Comparison of ENCODE assay signal across 8 mouse cellular contexts in the genomic region with DNA sequence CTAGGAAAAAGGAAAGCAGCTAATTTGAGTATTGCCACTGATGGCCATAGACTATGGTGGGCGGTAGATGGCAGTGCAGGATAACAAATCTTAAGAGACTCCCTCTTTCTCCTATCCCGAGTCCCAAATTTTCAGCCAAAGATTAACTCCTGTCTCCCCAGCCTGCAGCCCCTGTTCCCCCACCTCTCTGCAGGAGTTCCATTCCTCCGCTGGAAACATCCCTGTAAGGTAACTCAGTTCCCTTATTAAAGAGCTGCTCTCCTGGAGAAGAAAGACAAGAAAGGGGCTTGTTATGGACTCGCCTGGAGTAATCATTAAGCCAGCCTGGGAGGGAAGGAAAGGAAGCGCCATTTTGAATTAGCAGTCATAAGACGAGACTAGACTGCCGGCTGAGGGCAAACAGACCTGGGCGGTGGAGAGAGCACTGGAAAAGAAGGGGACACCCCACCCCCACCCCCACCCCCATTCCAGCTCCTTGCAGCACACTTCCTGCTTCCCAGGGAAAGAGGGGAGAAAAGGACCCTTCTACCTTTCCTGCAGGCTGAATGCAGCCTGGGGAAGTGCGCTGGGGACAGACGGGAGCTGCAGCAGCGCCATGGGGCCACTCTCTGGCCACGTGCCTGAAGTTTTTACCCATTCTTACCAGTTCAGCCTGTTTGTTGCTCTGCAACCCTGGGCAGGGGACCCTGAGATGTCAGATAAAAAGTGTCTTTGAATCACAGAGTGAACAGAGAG. TPM values are rescaled to one million over a fixed set of nuclear protein-coding genes. Genes with fewer than 3 reads are reported as not detected.
A peak's percentile ranks its signal among the peaks of the same experiment; 100 is the strongest.
DNase-seq lines count a peak whose midpoint lies in the region; ATAC-seq lines count a peak whose summit lies in the region.

No protein-coding gene starts in this region.

- ATAC-seq in inflammation-experienced regulatory T-cells, adult 6 months: peak; percentile 56
- peak; percentile 24; the same call in 1 of the 2 replicates for ATAC-seq in megakaryocyte, adult 5-6 weeks (ENCODE audit: poor library complexity, severe bottlenecking)
- ATAC-seq in activated CD4-positive, CD25-positive, alpha-beta regulatory T cell, adult 4 months: no peak

- peak; percentile 67 for DNase-seq in adrenal gland, adult 8-10 months
- peak; percentile 90 for DNase-seq in embryo, embryonic 10 days (ENCODE audit: low spot score)
- DNase-seq in gastrocnemius, postnatal 25 days: peak; percentile 65
- peak; percentile 63 to 77 for DNase-seq in left cerebral cortex, adult 8-10 months (ENCODE audit: low spot score in 2 of 2)
- DNase-seq in right cerebral cortex, postnatal 10 days (ENCODE audit: low spot score in 2 of 2): peak; percentile 90 to 91

RNA-seq across cellular contexts. Expression of a gene that starts 10.2 kb away (rescaled TPM):
- 10 to 100 TPM; 14.3 to 31.6 (median 23.8) TPM for total RNA-seq in adrenal gland, adult 8-10 months (2022)
- 1 to 10 TPM; 7.2 to 7.7 TPM for total RNA-seq in gastrocnemius, postnatal 25 days (2021)
- 1 to 10 TPM in 2 of 3 experiments, under 1 TPM in 1; 0.62 to 2.2 (median 2.2) TPM for polyA plus RNA-seq in inflammation-experienced regulatory T-cells, adult 6 months (2017; shearing (Covaris generic))
- 10 to 100 TPM; 16.9 to 19.0 (median 17.3) TPM for total RNA-seq in left cerebral cortex, adult 8-10 months (2022)
- total RNA-seq in megakaryocyte, adult 5-6 weeks (2015): 0.02 and 0.91 TPM in 2 replicates
- 0.04 and 1.0 TPM in 2 replicates for total RNA-seq in megakaryocyte, adult 5-6 weeks (2017)
- 1 to 10 TPM; 1.3 TPM for polyA plus RNA-seq in activated CD4-positive, CD25-positive, alpha-beta regulatory T cell, adult 4 months (2017; shearing (Covaris generic))

Comparison
In these comparisons a context has a peak if more than half of its experiments do, and no peak if none do; other contexts are left out.
1. RNA of a gene that starts 10.2 kb away (total RNA-seq): 14.3 to 31.6 TPM in adrenal gland, adult 8-10 months, 16.9 to 19.0 TPM in left cerebral cortex, adult 8-10 months and 7.2 to 7.7 TPM in gastrocnemius, postnatal 25 days; 0.02 to 1.0 TPM in megakaryocyte, adult 5-6 weeks; every median in the first group is over 4 times any median in the second.
2. Peak in every context shown above with its lines, with median percentiles within 50 percentile points of each other: DNase-seq.